Mouse (Mus musculus): ENCODE measurements around the gene Fgf15. TPM values are rescaled to one million over a fixed set of nuclear protein-coding genes. Genes with fewer than 3 reads are reported as not detected.

Fgf15 gene
- total and polyA plus RNA-seq, 3 experiments = not detected

DNA sequence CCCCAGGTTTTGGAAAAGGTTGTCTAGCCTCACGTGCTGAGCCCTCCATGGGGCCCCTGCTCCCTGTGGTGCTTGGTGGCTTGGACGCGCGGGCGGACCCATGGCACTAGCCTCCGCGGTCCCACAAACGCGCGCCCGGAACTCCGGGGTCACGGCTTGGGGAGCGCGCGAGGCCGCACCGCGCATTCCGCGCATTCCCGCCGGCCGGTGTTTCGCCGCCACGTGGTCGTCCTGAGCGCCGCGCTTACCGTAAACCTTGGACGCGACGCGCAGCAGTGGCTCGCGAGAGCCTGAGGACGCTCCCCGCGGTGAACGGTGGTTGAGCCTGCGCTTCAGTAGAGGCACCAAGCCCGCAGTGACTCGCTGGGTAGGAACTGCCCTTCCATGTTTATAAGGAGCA, 46.9 kb downstream of the Fgf15 start:
- Histone ChIP-seq H3K4me2 (ENCODE audit: insufficient read depth, low read depth, poor library complexity, severe bottlenecking) (no peak overlapping the region), H3K4me1 (ENCODE audit: control insufficient read depth in 1 of 2, insufficient read depth in 2 of 2) (peaks cover 0 to 16% of the 10 kb centered on the region in 2 experiments; a peak in 3 of 4 replicates), H3K36me3 (replicated peaks in 1 of 2; ENCODE audit: control insufficient read depth in 1 of 2, insufficient read depth in 1 of 2, low read length in 1 of 2) (no peaks in the 10 kb centered on the region), H3K9me3 (replicated peaks; ENCODE audit: low read length) (peaks cover 15% of the 10 kb centered on the region), H3K9ac (ENCODE audit: insufficient read depth, low read depth) (no peak overlapping the region), H3K27me3 (replicated peaks) (peaks cover 89% of the 10 kb centered on the region), H3K27ac (ENCODE audit: insufficient read depth, low read depth) (no peak overlapping the region), H3K4me3 (replicated peaks in 1 of 3; ENCODE audit: low read depth in 2 of 3, low read length in 2 of 3, poor library complexity in 1 of 3) (no peak overlapping the region), H3K79me2 (replicated peaks; ENCODE audit: control insufficient read depth, extremely low read depth, insufficient read depth, poor library complexity, severe bottlenecking) (no peaks in the 10 kb centered on the region)
- TF ChIP-seq MXI1 (IDR thresholded peaks at IDR 0.05; ENCODE audit: low read depth, low read length) (peak; percentile 88), CHD2 (IDR thresholded peaks at IDR 0.05; ENCODE audit: low read length) (no peak)
- DNase-seq (ENCODE audit: extremely low read depth) = no peak
- in situ Hi-C loops (cut with MboI; ENCODE audit: low pct_ligation_motif_present, low pct_unique_long_range_greater_than_20kb, low sequenced_read_pairs) (no loop called here), dilution Hi-C loops (cut with MboI; ENCODE audit: extremely low pct_ligation_motif_present, extremely low pct_unique_long_range_greater_than_20kb, low sequenced_read_pairs) (no loop called here)

Other genes starting within 250 kb of the Fgf15 start
- not detected in 2 replicates for gene Ano1, start 144.6 kb upstream of the Fgf15 start, total RNA-seq (2012; rRNA removed)
- not detected in 2 replicates for gene Ano1, start 144.6 kb upstream of the Fgf15 start, total RNA-seq (2014; rRNA removed)
- not detected in 2 replicates for gene Ano1, start 144.6 kb upstream of the Fgf15 start, polyA plus RNA-seq (2012; ENCODE audit: insufficient read length, low read depth)
- not detected in 2 replicates for gene Fgf3, start 58.4 kb upstream of the Fgf15 start, total RNA-seq (2012; rRNA removed)
- not detected in 2 replicates for gene Fgf3, start 58.4 kb upstream of the Fgf15 start, total RNA-seq (2014; rRNA removed)
- gene Fgf3, start 58.4 kb upstream of the Fgf15 start, polyA plus RNA-seq (2012; ENCODE audit: insufficient read length, low read depth) = not detected in 2 replicates
- gene Fgf4, start 49.2 kb upstream of the Fgf15 start, total RNA-seq (2012; rRNA removed) = not detected in 2 replicates
- not detected in 2 replicates for gene Fgf4, start 49.2 kb upstream of the Fgf15 start, total RNA-seq (2014; rRNA removed)
- gene Fgf4, start 49.2 kb upstream of the Fgf15 start, polyA plus RNA-seq (2012; ENCODE audit: insufficient read length, low read depth) = not detected in 2 replicates
- gene LTO1, start 18.6 kb downstream of the Fgf15 start, total RNA-seq (2012; rRNA removed) = 10.2 and 10.7 TPM in 2 replicates
- gene LTO1, start 18.6 kb downstream of the Fgf15 start, total RNA-seq (2014; rRNA removed) = 3.9 and 4.0 TPM in 2 replicates
- 8.5 and 14.3 TPM in 2 replicates for gene LTO1, start 18.6 kb downstream of the Fgf15 start, polyA plus RNA-seq (2012; ENCODE audit: insufficient read length, low read depth)
- 0.13 and 0.34 TPM in 2 replicates for gene Ccnd1, start 43.4 kb downstream of the Fgf15 start, total RNA-seq (2012; rRNA removed)
- gene Ccnd1, start 43.4 kb downstream of the Fgf15 start, total RNA-seq (2014; rRNA removed) = 0.08 TPM in 1 of 2 replicates, not detected in the other
- gene Ccnd1, start 43.4 kb downstream of the Fgf15 start, polyA plus RNA-seq (2012; ENCODE audit: insufficient read length, low read depth) = 0.11 and 0.16 TPM in 2 replicates

Measured in CH12.LX (cell line).